In the genomic region with DNA sequence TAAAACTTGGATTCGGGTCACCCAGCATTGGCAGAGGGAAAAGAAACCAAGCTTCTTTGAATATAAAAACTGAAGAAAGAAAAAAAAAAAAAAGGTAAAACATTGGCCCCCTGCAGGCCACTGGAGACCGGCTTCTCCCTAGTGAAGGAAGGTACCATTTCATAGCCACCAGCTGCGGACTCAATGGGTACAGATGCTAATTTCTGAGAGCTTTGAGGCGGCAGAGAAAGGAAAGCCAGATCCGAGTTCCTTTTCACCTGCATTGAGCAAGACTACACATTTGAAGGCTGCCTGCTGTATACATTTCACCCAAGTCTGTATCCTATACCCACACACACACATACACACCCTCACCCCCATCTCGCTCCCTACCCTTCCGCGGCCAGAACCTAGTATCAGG, we compare ENCODE assay signal across 9 mouse cellular contexts. TPM values are rescaled to one million over a fixed set of nuclear protein-coding genes. Genes with fewer than 3 reads are reported as not detected.
A peak's percentile ranks its signal among the peaks of the same experiment; 100 is the strongest.
DNase-seq lines count a peak whose midpoint lies in the region; ATAC-seq and TF ChIP-seq lines count a peak whose summit lies in the region.
"Had no signal": no experiment of that assay in that cellular context is flagged by ENCODE, and none has a peak within 500 bp of the region (broad histone marks: within the 10 kb centered on the region; RNA-seq: fewer than 3 reads in every experiment).

No protein-coding gene starts in this region.

- H3K27ac ChIP-seq in forebrain, embryonic 12.5 days, result peak overlapping the region; percentile 79
- no peak overlapping the region for H3K27ac ChIP-seq in limb, embryonic 11.5 days (replicated peaks; ENCODE audit: low read depth, low read length)
- H3K27ac ChIP-seq in olfactory bulb, adult 2 months (ENCODE audit: insufficient read depth, low read depth, low read length), result peak overlapping the region; percentile 89
- H3K27ac ChIP-seq: macrophage had no signal

- H3K9me3 ChIP-seq in forebrain, embryonic 12.5 days, result no peaks in the 10 kb centered on the region
- H3K9me3 ChIP-seq in limb, embryonic 11.5 days (ENCODE audit: control insufficient read depth, low read length), result no peaks in the 10 kb centered on the region

- peaks cover 3% of the 10 kb centered on the region; the same call in 1 of the 2 replicates for H3K27me3 ChIP-seq in forebrain, embryonic 12.5 days
- H3K27me3 ChIP-seq in limb, embryonic 11.5 days (ENCODE audit: control insufficient read depth, insufficient read depth, low read length), result no peaks in the 10 kb centered on the region
- H3K27me3 ChIP-seq: Patski had no signal

- no peaks in the 10 kb centered on the region; the same call in 1 of the 2 replicates for H3K36me3 ChIP-seq in forebrain, embryonic 12.5 days (replicated peaks)
- no peaks in the 10 kb centered on the region for H3K36me3 ChIP-seq in limb, embryonic 11.5 days (ENCODE audit: control insufficient read depth, insufficient read depth, low read length)

- ATAC-seq in forebrain, embryonic 12.5 days (ENCODE audit: low FRiP score), result no peak
- ATAC-seq in limb, embryonic 11.5 days (ENCODE audit: insufficient number of reproducible peaks, low FRiP score, low TSS enrichment, low read depth), result no peak
- ATAC-seq in megakaryocyte-erythroid progenitor cell, adult 5-6 weeks (replicated peaks; ENCODE audit: low FRiP score, low TSS enrichment, poor library complexity, severe bottlenecking), result no peak
- ATAC-seq: Patski had no signal

- peak; percentile 21 for DNase-seq in retina, embryonic 14.5 days (ENCODE audit: low spot score)
- DNase-seq in retina, postnatal 1 day, result no peak
- no peak for DNase-seq in limb, embryonic 11.5 days (ENCODE audit: low spot score)
- no peak for DNase-seq in frontal cortex, adult 2 months (ENCODE audit: extremely low spot score in 1 of 2, low spot score in 1 of 2)

- 20% methylated on average over 8 of the region's 8 CpGs for WGBS in forebrain, embryonic 12.5 days
- 22% methylated on average over 8 of the region's 8 CpGs for WGBS in limb, embryonic 11.5 days
- 29% methylated on average over 8 of the region's 8 CpGs for WGBS in olfactory bulb, adult 2 months

- peaks cover 99% of the 10 kb centered on the region for H3K4me1 ChIP-seq in forebrain, embryonic 12.5 days
- peaks cover 91% of the 10 kb centered on the region for H3K4me1 ChIP-seq in limb, embryonic 11.5 days (ENCODE audit: control insufficient read depth, insufficient read depth, low read length)
- H3K4me1 ChIP-seq in olfactory bulb, adult 2 months (ENCODE audit: control insufficient read depth, insufficient read depth, low read length), result peaks cover 61% of the 10 kb centered on the region

- H3K9ac ChIP-seq in forebrain, embryonic 12.5 days, result peak overlapping the region; percentile 44; the same call in 1 of the 2 replicates
- H3K9ac ChIP-seq in limb, embryonic 11.5 days (ENCODE audit: low read length), result no peak overlapping the region

- TF ChIP-seq CTCF in olfactory bulb, adult 2 months (IDR thresholded peaks at IDR 0.05; ENCODE audit: insufficient read depth, low read depth, low read length), result no peak

- peak overlapping the region; percentile 67 for H3K4me2 ChIP-seq in forebrain, embryonic 12.5 days
- H3K4me2 ChIP-seq in limb, embryonic 11.5 days (ENCODE audit: low read depth, severe bottlenecking), result peak overlapping the region; percentile 36

- peak overlapping the region; percentile 24 for H3K4me3 ChIP-seq in forebrain, embryonic 12.5 days (replicated peaks)
- no peak overlapping the region for H3K4me3 ChIP-seq in limb, embryonic 11.5 days (ENCODE audit: low read depth, low read length)
- peak overlapping the region; percentile 38 for H3K4me3 ChIP-seq in olfactory bulb, adult 2 months (ENCODE audit: insufficient read depth, low read depth, low read length)

- TF ChIP-seq POLR2A in olfactory bulb, adult 2 months (IDR thresholded peaks at IDR 0.05; ENCODE audit: insufficient read depth, low read depth, low read length), result no peak

RNA-seq across cellular contexts. Expression of gene Bcl11b, which starts 26.3 kb away (rescaled TPM):
- polyA plus RNA-seq in forebrain, embryonic 12.5 days (2016; fragmentation: Nextera tagmentation; extraction: Ambion mirVana), result 46.0 and 54.4 TPM in 2 replicates
- polyA plus RNA-seq in limb, embryonic 11.5 days (2014; fragmentation: Nextera tagmentation; extraction: Ambion mirVana), result 8.7 and 12.3 TPM in 2 replicates
- polyA plus RNA-seq in olfactory bulb, adult 2 months (2012; ENCODE audit: insufficient read depth, insufficient read length, low replicate concordance, missing spikeins), result 49.8 and 56.3 TPM in 2 replicates
- 0.59 and 0.62 TPM in 2 replicates for total RNA-seq in megakaryocyte-erythroid progenitor cell, adult 5-6 weeks (2014; fragmentation: Nextera tagmentation)
- 0.19 and 2.0 TPM in 2 replicates for total RNA-seq in megakaryocyte-erythroid progenitor cell, adult 5-6 weeks (2017)
- 38.0 and 43.9 TPM in 2 replicates for polyA plus RNA-seq in frontal cortex, adult 2 months (2012; rRNA removed)
- polyA plus RNA-seq: macrophage had no signal
